Mouse (Mus musculus): Measurements from ENCODE around the gene 4931428L18Rik.
A peak's percentile ranks its signal among the peaks of the same experiment; 100 is the strongest.
"Not testable (repeated sequence)": the region's sequence is repeated elsewhere in the genome, so short reads cannot be mapped to it uniquely, and the experiment has no call there.

Gene 4931428L18Rik

DNA sequence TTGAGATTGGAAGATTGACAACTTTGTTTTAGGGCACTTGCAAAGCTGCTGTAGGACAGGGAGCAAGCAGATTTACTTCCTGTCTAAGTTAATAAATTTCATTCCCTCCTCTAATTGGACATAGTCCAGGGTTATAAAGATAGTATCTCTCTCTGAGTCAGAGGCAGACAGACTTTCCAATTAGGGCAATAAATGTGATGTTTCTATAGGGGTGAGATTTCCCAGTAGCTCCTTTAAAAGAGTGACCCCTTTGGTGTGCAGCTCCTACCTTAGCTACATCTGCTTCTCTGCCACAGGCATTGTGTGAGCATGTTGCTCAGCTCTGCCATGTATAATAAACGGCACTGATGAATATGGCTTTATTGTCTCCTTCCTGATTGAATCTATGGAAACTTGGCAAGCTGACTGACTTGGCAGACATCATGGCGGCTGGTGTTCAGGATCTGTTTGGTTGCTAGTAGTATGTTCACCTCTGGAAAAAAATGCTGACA is 163.6 kb downstream of the 4931428L18Rik start:
- no peak for DNase-seq (ENCODE audit: low spot score)

DNA sequence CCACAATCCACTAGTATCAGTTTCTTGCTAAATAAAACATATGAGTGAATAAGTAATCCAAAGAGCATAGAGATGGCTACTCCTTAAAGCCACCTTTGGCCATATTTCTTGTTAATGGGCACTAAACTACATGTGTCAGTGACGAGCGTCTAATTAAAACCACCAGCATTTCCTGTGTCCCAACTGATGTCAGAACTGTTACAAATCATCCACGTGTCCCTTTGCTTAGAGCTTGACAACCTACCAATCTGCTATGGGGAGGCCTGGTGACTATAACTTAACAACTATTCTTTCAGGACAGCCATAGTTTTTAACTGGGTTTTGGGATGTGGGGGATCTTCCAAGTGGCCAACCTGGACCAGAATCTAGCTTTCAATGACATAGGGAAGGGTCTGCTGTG is 164.3 kb downstream of the 4931428L18Rik start:
- DNase-seq (ENCODE audit: low spot score), result no peak

DNA sequence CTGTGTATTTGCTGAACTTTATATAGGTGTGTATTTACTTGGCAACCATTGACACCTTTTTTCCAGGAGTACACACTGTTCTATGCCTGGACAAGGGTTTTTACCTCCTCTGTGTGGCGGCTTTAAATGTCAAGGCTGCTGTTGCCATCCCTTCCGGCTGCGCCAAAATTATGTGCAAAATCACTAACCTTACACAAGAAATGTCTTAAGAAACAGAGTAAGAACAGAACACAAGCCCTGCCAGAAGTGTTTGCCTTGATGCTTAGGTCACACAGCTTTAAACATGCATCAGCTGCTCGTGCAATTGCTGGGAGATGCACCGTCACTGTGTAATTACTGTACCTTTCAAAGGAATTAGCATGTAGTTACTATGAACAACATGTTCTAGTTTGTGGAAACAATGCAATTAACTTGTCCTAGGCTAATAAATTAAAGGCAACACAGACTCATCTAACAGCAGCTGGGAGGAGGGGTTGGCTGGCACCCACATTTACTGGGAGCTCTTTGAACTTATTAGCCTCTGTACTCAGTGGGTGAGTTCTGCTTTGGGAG is 171.0 kb downstream of the 4931428L18Rik start:
- DNase-seq (ENCODE audit: low spot score), result no peak

DNA sequence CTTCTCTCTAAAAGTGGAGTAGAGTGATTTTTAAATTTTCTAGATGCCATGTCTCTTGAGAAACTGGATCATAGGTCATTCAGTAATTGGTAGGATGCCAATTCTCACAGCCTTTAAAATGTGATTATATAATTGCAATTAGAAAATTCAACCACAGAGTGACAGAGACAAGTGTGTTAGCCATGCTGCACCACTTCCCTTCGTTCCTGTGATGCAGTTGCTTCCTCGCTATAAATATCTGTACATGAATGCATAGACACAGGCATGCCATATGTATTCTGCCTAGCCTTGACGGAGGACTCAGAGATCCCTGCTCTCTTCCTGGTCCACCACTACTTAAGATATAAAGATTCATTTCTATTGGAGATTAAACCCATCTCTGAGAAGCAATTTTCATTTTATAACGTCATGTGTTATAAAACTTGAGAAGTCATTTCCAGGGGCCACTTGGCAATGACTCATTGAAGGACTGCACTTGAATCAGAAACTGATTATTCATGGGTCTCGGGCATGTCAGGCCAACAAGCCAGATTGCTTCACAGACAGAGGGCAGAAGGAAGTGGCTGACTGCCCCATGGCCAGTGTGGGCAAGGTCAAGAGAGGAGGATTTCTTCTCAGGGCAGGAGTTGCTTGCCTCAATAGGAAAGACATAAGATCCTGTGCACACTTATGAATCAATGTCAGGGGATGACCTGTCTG is 172.4 kb downstream of the 4931428L18Rik start:
- DNase-seq (ENCODE audit: low spot score), result no peak

DNA sequence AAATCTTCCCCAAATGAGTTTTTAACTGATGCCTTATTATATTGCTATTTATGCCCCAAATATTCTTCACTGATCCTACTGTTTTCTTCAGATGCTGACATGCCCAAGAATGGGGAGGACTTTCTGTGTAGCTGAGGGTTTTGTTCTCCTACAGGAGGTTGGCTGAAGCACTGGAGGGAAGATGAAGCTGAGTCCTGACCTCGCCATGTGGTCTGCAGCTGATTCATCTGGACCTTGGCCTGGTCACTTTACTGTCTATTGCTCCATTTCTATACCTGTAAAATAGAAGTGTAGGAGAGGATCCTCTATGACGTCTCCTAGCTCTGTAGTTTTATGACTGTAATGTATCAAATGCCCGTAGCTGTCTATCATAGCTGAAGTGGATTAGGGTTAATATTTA is 179.3 kb downstream of the 4931428L18Rik start:
- DNase-seq (ENCODE audit: low spot score), result no peak

DNA sequence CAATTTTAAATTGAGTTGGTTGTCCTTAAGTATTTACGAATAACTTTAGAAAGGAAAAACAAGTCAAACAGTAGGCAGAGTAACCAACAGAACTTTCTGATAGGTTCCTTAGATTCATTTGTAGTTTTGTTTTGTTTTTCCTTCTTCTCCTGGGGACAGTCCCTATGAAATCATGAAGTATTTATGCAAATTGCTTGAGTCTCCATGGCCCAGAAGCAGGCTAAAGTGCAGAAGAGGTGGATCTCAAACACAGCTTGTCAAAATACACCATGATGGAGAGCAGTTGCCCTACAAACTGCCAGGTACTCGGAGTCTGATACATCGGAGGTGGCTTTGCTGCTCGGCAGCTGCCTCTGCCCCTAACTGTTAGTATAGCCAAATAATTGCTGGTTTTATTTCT is 179.7 kb downstream of the 4931428L18Rik start:
- no peak for DNase-seq (ENCODE audit: low spot score)

DNA sequence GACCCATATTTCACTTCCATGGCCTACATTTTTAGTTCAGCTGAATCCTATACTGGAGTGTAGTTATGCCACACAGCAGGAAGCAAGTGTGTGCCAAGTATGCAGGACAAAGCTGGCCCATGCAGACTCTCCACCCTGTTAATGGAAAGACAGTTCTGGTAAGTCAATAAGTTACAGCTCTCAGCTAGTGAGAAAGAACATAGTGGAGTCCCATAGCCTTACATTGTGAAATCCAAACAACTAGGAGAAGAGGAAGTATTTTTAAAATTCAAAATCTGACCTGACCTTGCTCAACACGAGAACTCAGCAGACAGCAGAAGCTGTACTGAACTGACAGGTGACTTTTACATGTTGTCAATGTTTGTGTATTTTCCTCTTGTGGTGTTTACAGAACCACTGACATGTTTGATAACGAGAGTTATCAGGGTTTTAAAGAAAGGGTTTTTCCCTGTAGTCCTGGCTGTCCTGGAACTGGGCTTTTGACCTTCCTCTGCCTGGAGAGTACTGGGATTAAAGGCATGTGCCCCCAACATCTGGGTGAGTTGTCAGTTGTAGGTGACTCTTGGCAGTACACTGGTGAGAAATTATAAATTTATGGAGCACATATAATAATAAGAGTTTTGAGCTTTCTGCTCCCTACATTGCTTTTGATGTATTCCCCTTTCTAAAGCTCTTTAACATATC is 188.5 kb downstream of the 4931428L18Rik start:
- DNase-seq (ENCODE audit: low spot score), result no peak

DNA sequence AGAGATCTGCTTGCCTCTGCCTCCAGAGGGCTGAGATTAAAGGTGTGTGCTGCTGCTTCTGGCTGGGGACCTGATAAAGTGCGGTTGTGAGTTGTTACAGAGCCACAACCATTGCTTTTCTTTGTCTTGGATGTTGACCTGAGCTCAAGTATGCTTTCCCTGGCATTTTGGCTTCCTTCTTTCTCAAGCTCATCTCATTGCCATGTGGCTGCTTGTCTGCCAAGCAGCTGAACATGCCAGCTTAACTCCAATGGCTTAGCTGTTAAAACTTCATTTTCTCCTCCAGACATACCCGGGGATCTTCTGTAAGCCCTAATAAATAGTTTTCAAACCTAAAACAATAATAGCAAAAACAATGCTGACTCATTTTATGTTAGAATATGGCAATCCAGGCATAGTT is 190.1 kb downstream of the 4931428L18Rik start:
- DNase-seq (ENCODE audit: low spot score), result no peak

DNA sequence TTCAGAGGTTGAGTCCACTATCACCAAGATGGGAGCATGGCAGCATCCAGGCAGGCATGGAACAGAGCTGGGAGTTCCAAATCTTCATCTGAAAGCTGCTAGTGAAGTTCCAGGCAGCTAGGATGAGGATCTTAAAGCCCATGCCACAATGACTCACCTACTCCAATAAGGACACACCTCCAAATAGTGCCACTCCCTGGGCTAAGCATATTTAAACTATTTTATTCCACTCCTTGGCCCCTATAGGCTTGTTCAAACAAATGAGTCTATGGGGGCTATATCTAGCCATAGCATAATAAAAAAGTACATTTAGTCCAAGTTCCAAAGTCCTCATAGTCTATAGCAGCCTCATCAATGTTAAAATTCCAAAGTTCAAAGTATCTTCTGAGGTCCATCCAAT is 199.3 kb downstream of the 4931428L18Rik start:
- no peak for DNase-seq (ENCODE audit: low spot score)

DNA sequence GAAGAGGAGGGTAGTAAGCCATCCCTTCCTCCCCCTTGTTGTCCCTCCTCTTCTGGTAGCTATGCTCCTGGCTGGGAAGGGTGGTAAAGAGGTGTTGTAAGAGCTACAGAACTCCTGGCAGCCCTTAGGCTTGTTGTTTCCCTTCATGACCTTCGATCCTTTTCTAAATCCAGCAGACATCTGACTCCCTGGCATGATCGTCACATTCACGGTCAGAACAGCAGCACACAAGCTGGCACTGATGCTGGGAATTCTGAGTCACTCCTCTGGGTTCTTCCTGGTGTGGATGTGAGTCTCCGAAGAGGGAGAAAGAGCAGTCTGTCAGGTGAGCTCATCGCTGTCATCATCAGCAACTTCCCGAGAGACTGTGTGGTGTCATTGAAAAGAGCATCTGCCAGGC is 203.2 kb downstream of the 4931428L18Rik start:
- DNase-seq (ENCODE audit: low spot score), result no peak

DNA sequence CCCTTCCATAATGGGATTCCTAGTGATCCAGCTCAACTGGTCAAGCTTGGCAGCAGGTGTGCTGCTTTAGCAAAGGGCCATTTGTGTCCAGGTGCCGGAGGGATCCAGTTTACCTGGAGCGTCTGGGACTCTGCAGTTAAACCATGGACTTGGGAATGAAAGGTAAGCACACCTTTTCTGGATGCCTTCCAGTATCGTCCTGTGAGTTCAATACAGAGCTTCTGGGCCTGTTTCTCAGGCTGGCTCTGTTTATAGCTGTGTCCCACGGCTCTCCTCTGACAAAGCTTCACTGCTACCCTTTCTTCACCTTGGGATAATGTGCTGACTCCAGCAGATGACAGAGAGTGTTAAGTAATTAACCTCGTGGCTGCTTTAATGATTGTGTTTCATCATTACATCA is 205.1 kb downstream of the 4931428L18Rik start:
- DNase-seq (ENCODE audit: low spot score), result no peak

DNA sequence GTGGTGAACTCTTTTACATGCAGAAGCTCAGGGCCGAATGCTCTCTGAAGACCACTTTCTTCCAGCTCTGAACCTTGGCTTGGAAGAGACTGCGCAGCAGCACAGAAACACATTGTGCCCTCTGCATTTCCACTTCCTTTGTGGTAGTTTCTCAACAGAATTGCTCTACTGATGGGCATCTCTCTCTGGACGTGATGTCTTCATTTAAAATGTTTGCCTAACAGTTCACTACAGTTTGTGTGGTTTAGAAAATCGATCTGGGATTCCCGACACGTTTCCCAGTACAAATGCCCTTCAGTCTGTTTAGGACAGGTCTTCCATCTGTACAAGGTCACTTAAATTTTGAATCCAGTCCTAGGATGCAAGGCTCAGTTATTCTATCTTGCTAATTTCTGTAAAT is 206.4 kb downstream of the 4931428L18Rik start:
- no peak for DNase-seq (ENCODE audit: low spot score)

DNA sequence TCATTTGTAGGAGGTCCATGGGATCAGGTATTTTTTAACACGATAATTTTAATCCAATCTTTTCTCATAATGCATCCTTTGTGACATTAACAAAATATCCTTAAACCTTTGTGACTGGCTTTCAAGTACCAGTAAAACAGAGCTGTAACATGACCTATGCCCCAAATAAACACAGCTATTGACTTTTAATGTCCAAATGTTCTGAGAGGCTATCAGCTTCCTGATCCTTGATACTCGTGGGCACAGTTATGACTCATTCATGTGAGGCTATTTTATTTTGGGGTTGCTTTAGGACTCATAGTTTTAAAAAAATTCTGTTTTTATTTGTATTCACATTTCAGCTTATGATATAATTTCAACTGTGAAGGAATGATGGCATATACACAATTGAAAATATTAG is 207.2 kb downstream of the 4931428L18Rik start:
- DNase-seq (ENCODE audit: low spot score), result no peak

DNA sequence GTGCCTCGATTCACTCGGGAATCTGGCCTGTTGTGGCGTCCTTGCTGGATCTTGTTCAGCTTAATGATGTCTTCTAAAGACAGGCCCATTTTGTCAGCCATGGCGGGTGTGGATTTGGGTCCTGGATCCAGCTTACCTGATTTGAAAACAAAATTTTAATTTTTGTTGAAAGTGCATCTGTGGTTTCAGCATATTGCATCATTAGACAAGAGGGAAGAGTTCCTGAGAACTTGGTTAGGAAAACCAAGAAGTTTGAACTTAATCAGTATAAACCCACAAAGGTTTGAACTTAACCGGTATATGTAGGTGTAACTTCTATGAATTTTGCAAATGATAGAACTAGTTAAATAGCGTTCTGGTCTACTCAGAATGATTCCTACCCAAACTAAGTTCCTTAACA is 244.6 kb downstream of the 4931428L18Rik start, which contains the start of gene AC153137.1:
AC153137.1 (minus strand) TSS at position 101 of the 400 bp plus-strand sequence.
- DNase-seq (ENCODE audit: low spot score), result not testable (repeated sequence)

DNA sequence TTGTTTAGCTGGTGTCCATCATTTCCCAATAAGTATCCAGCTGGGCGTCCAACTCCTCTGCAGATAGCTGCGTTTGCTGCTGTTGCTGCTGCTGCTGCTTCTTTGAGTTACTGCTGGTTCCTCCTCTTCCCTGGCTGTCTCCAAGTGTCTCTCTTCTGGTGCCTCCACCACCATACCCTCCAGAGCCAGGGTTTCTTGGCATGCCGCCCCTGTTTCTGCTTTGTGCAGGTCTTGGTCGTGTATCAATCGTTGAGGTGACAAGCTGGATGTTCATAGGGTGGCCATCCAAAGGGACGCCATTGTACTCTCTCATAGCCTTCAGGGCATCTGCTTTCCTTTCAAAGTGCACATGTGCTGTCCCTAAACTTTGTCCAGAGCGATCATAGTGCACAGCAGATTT is 245.2 kb downstream of the 4931428L18Rik start:
- not testable (repeated sequence) for DNase-seq (ENCODE audit: low spot score)

DNA sequence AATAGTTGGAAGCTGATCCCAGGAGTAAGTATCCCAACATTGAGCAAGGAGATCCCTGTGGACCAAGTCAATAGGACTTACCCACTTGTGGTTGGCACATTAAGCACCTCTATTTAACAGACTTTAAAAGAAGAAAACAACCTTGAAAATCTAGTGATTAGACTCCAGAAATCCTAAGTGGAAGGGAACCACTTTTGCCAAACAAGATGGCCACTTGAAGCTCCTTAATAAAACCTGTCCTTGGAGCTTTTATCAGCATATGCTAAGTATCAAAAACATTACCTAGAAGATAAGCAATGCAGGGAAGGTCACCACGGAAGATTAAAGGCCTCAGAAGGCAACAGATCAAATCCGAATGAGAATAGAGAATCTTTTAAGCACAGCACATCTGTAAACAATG is 270.7 kb downstream of the 4931428L18Rik start:
- DNase-seq (ENCODE audit: low spot score), result no peak

DNA sequence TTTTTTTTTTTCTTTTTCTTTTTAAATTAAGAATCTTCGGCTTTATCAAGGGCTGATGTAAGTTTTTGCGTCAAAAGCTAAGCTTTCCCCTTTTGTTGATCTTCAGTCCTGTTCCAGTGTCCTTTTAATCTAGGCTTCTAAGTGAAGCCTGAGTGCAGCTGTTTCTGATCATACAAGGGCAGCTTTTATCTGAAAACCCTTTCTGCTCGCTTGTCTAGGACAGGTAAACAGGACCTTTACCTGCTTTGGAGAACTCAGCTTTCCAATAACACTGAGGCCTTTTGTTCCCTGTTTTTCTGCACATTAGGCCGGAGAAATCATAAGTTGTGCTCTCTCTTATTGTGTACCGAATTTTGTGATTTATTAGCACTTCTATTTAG is 272.0 kb downstream of the 4931428L18Rik start:
- DNase-seq (ENCODE audit: low spot score), result no peak

DNA sequence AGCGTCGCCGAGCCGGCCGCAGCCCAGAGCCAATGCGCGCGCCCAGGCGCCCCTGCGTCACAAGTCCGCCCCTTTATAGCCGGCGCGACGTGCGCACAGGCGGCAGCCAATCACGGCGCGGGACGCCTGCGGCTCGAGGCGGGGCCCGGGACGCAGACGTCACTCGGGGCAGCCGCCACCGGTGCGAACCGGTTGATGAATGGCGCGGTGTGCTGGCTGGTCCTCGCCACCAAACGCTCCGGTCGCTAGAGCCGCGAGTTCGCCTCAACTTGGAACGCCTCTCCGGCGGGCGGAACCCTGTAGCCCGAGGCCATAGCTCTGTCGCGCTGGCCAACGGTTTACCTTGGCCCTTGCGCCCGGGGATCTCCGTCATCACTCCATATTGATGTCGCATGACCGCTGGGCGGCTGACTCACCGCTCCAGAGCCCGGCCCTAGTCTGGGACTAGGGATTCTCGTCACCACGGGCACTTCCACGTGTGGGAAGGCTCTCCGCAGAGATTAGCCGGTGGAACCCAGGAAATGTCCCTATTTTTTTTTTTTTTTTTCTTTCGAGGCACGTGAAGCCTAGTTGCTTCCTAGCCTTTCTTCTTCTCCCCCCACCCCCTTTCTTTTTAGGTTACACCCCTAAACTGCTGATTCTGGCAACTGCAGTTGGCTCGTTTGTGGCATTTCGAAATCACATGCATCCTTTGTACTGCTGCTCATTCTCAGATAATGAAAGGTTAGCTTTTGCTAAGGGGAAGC is 272.6 kb downstream of the 4931428L18Rik start:
- peak; percentile 94 for DNase-seq (ENCODE audit: low spot score)

DNA sequence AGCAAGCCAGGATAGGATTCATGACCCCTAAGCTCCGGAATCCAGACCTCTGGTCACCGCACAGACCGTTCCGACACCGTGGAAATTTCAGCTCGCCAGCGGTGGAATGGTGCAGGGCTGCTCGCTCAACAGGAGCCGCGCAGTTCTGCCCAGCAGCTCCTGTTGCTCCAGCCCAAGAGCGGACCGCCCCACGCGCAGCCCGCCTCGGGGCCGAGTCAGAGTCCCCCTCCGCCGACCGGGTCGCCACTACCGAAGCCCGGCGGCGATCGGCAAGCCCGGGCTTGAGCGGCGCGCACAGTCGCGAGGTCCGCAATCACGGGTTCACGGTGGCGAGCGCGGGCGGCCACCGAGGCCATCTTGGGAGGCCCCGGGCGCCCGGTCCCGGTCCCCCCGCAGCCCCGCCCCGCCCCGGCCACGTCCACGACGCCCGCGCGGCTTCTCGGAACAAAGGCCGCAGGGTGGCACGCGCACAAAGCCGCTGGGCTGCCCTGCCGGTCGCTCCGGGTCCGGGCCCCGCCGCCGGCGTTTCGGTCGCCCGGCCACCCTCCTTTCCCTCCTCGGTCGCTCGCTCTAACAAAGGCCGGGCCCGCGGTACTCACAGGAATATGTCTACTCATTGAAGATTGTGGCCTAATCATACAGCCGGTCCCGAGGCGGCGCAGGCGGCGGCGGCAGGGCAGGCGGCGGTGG is 273.4 kb downstream of the 4931428L18Rik start:
- peak; percentile 27 for DNase-seq (ENCODE audit: low spot score)

DNA sequence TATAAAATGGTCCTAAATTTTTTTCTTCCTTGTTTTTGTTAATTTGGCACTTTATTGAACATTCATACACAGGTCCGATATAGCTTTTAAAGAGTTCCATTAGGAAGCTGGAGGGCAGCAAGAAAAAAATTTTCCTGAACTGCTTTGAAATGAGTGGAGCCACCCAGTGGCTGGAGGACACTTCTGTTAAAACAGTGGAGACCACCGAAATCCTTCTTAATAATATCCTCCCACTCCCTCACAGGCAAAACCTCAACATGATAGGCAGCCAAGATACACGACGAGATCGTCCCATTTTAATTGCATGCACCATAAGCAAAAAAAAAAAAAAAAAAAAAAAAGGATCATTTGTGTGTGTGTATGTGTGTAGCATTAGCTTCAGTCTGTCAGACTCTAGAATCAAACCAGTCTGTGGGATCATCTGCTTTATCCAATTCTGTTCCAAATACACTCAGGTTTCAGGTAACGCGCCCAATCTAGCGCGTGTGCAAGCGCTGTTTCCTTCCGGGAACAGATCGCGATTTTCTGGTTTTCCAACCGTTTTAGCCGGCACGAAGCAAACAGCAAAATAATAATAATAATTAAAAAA is 274.0 kb downstream of the 4931428L18Rik start:
- DNase-seq (ENCODE audit: low spot score), result no peak

All from left cerebral cortex, adult 11 months (tissue).